Mouse (Mus musculus) testis, postnatal 14 days (tissue): Measurements from ENCODE around the gene Vmn2r118.

Experiments
- DNase-seq: peaks from one replicate; pipeline ENCODE4 v3.0.0; 2021; ENCODE audit warnings: low spot score

Vmn2r118 gene

DNA sequence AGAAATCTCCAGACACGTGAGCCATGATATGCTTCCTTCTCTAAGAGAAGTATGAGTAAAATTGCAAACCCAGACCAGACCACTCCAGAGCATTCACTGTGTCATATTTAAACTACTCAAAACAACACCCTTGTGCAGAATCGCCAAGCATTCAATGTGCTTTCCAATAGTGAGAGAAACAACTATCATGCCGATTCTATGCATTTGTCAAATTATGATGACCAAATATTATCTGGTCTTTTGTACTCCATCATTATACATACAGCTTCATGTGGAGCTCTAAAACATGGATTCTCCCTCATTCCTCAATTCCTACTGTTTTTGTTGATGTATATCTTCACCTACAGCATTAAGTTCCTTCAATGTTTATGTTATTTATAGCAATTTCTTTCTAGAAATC is at the start of gene Vmn2r118:
TSS of gene Vmn2r118 (minus strand) at position 101 of the 400 bp plus-strand sequence.
- DNase-seq = no peak

- DNase-seq = no peak
These were observed 36.1 kb upstream of the Vmn2r118 start for GRCm38 (mm10) chr17:55661099-55661498.

- DNase-seq = no peak
These were observed 34.2 kb downstream of the Vmn2r118 start for GRCm38 (mm10) chr17:55590838-55591237.

- no peak for DNase-seq
These were observed 63.2 kb downstream of the Vmn2r118 start for GRCm38 (mm10) chr17:55561774-55562173.

- no peak for DNase-seq
These were observed 76.5 kb downstream of the Vmn2r118 start for GRCm38 (mm10) chr17:55548476-55548875.
